Mouse (Mus musculus) intestine, postnatal 0 days (tissue): ENCODE measurements at regions not wholly inside any gene's neighbourhood (a gene's known extent, or its start where the extent isn't known, plus 50 kb on each side); places are given as distances from the start of the nearest gene placed in this dataset.
A peak's percentile ranks its signal among the peaks of the same experiment; 100 is the strongest.

Source experiments
- ATAC-seq: fragments of 200-750 bp; cut with Nextera tagmentation; 2 replicates; pipeline ENCODE4 v1.8.0; 2017; ENCODE audit warnings: mild to moderate bottlenecking, moderate TSS enrichment, moderate library complexity
- H3K27ac ChIP-seq: fragments of 300-500 bp; sonication (generic); 2 replicates; pipeline ENCODE4 v1.5.1; 2014; ENCODE audit warnings: mild to moderate bottlenecking, low read depth, low read length, moderate library complexity
- H3K27me3 ChIP-seq: fragments of 300-500 bp; sonication (generic); replicated peaks from 2 replicates; pipeline ENCODE4 v1.6.1; 2014; ENCODE audit warnings: low read length, mixed read lengths; ENCODE audit not compliant: control insufficient read depth, insufficient read depth
- H3K36me3 ChIP-seq: fragments of 300-500 bp; sonication (generic); 2 replicates; pipeline ENCODE4 v1.6.1; 2014; ENCODE audit warnings: mild to moderate bottlenecking, moderate library complexity; ENCODE audit not compliant: control insufficient read depth, insufficient read depth
- H3K4me1 ChIP-seq: fragments of 300-500 bp; sonication (generic); replicated peaks from 2 replicates; pipeline ENCODE4 v1.6.1; 2014; ENCODE audit warnings: antibody characterized with exemption, low read length, mixed read lengths; ENCODE audit not compliant: control insufficient read depth, insufficient read depth
- H3K4me2 ChIP-seq: fragments of 300-500 bp; sonication (generic); replicated peaks from 2 replicates; pipeline ENCODE4 v1.6.1; 2014; ENCODE audit warnings: low read depth, mild to moderate bottlenecking, moderate library complexity
- H3K4me3 ChIP-seq: fragments of 300-500 bp; sonication (generic); 2 replicates; pipeline ENCODE4 v1.5.1; 2014; ENCODE audit warnings: low read depth, low read length
- H3K9ac ChIP-seq: fragments of 300-500 bp; sonication (generic); 2 replicates; pipeline ENCODE4 v1.6.1; 2014; ENCODE audit warnings: mild to moderate bottlenecking, low read depth, low read length
- H3K9me3 ChIP-seq: fragments of 300-500 bp; sonication (generic); 2 replicates; pipeline ENCODE4 v1.6.1; 2016; ENCODE audit warnings: mixed run types; ENCODE audit not compliant: control insufficient read depth
- CTCF ChIP-seq: sonication (generic); IDR thresholded peaks from 2 replicates; pipeline ENCODE4 v1.5.1; 2016; ENCODE audit warnings: low read depth, mild to moderate bottlenecking, control low read depth, antibody characterized with exemption, moderate library complexity
- WGBS: fragments of 180-500 bp; shearing (Covaris S2); extraction: QIAGEN DNeasy Blood & Tissue Kit; methylation state at CpG from one replicate; pipeline ENCODE4 v1.1.7; 2014; 5-methylcytosine and 5-hydroxymethylcytosine counted together

DNA sequence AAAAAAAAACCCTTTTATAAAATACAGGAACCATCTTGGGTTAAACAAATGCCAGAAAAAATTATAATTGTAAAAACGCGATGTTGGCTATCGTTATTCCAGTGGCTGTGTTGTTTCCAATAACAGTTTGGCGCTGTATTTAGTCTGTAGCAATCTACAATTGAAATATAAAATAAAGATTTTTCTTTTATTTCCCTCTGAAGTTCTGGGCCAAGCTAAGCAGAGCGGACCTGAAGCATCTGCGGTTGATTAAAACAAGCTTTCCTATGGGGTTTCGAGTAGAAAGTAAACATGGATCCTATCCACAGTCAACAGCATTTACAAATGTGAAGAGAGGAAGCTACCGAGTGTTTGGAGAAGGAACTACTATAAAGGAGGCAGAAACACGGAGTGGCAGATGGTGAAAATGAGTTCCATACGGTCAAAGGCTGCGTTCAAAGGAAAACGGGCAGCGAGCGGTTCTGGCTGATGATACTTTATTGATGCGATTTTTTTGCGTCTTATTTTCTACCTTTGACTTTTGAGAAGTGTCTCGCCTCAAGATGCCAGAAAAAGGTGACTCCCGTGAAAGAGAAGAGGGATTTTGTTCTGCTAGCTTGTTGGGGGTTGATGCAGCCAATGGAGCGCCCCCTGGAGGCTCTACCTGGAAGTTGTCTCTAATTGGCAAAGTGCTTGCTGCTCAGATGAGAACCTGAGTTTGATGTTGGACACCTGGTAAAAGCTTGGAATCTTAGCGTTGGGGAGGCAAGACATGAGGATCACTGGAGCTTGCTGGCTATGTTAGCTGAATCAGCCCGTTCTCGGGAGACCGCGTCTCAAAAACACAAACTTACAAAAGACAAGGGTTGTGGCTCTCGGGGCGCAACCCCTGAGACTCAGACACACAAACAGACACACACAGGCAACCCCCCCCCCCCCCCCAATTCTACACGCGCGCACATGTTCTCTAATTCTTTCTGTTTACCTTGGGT, 96.7 kb upstream of the Psmd7 start:
- Histone ChIP-seq H3K4me1 (no peaks in the 10 kb centered on the region), H3K27ac (no peak overlapping the region), H3K9ac (no peak overlapping the region), H3K9me3 (no peaks in the 10 kb centered on the region), H3K36me3 (no peaks in the 10 kb centered on the region), H3K4me2 (no peak overlapping the region; the same call in 1 of the 2 replicates), H3K27me3 (no peaks in the 10 kb centered on the region), H3K4me3 (no peak overlapping the region)
- WGBS, result 56% methylated on average over 29 of the region's 29 CpGs
- ATAC-seq, result no peak
- TF ChIP-seq CTCF, result peak; percentile 67

DNA sequence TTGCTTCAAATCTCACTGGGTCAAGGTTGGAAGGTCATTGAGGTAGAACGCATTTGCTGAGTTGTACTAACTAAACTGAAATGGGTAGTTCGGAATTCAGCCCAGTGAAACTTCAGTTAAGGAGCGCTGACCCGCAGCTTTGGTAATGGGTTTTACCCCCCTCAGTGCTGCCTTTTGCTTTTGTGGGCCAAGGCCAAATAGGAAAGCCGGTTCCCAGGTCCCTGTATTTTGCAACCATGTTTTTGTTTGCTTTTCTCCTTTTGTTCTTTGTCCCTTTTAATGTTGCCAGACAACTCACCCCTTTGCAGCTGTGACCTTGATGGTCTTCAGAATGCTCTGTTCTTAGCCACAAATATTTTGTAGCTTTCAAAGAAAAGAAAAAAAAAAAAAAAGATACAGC, 98.7 kb upstream of the Psmd7 start:
- Histone ChIP-seq H3K4me1 (no peaks in the 10 kb centered on the region), H3K4me3 (no peak overlapping the region), H3K27ac (no peak overlapping the region), H3K4me2 (no peak overlapping the region), H3K27me3 (no peaks in the 10 kb centered on the region), H3K9ac (no peak overlapping the region), H3K36me3 (no peaks in the 10 kb centered on the region), H3K9me3 (no peaks in the 10 kb centered on the region)
- TF ChIP-seq CTCF, result no peak
- ATAC-seq, result no peak
- 80% methylated on average over 5 of the region's 5 CpGs for WGBS

DNA sequence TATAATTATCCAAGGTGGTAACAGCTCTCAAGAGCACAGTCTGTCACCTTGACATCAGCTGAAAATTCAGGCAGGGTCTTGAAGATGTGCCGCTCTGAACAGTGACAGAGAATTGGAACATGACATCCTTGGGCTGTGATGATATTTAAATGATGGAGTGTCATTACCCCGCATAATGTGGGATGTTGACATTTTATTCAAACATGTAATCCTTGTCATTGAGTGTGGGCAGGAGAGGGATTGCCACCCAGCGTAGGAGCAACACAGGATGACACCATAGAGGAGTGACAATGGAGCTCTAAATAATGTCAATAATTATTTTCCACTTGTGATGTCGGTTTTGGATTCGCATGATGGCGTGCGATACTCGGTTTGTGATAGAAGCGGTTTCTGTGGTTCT, 99.3 kb upstream of the Psmd7 start:
- H3K4me1 ChIP-seq, result no peaks in the 10 kb centered on the region
- no peak overlapping the region for H3K4me2 ChIP-seq
- H3K9me3 ChIP-seq, result no peaks in the 10 kb centered on the region
- 91% methylated on average over 9 of the region's 9 CpGs for WGBS
- ATAC-seq, result no peak
- no peak overlapping the region for H3K27ac ChIP-seq
- no peak for TF ChIP-seq CTCF
- H3K4me3 ChIP-seq, result no peak overlapping the region
- H3K36me3 ChIP-seq, result no peaks in the 10 kb centered on the region
- no peaks in the 10 kb centered on the region for H3K27me3 ChIP-seq
- H3K9ac ChIP-seq, result no peak overlapping the region

DNA sequence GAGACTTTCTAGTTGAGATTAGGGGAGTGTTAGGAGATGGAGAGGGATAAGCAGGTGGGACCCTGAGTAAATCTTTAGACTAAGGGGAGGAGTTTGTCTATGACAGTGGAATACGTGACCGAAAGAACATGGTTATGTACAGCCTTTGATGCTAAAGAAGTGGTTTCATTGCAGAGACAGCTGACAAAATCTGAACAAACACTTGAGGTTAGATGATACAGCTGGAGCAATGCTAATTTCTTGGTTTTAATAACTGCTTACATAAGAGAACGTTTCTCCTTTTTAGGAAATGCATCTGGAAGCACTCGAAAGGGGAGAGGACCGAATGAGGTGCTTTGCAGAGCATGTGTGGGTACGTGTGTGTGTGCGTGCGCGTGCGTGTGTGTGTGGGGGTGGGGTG, 100.8 kb upstream of the Psmd7 start:
- Histone ChIP-seq H3K4me2 (no peak overlapping the region), H3K27me3 (no peaks in the 10 kb centered on the region), H3K4me1 (no peaks in the 10 kb centered on the region), H3K9ac (no peak overlapping the region), H3K4me3 (no peak overlapping the region), H3K9me3 (no peaks in the 10 kb centered on the region), H3K27ac (no peak overlapping the region), H3K36me3 (no peaks in the 10 kb centered on the region)
- no peak for ATAC-seq
- TF ChIP-seq CTCF, result no peak
- WGBS, result 62% methylated on average over 10 of the region's 10 CpGs

DNA sequence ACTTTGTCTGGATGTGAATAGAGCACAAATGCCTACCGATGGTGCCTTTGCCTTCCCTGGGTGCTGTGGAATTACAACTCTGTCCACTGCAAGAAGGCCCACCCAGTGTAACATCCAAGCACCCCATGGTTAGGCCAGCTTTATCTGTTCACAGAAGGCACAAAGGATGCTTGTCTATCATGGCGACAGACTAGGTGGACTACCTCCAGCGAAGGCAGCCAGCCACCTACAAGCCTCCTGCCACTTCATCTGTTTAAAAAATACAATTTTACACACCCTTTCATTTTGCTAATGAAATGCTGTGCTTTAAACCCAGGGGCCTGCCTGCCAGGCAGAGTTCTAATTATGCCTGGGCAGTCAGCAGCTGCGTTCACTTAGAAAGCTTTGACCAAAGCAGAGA, 103.0 kb upstream of the Psmd7 start:
- Histone ChIP-seq H3K4me2 (no peak overlapping the region), H3K9ac (no peak overlapping the region), H3K27me3 (no peaks in the 10 kb centered on the region), H3K4me1 (no peaks in the 10 kb centered on the region), H3K36me3 (no peaks in the 10 kb centered on the region), H3K4me3 (no peak overlapping the region), H3K9me3 (no peaks in the 10 kb centered on the region), H3K27ac (no peak overlapping the region)
- ATAC-seq, result no peak
- 95% methylated on average over 4 of the region's 4 CpGs for WGBS
- TF ChIP-seq CTCF, result no peak

DNA sequence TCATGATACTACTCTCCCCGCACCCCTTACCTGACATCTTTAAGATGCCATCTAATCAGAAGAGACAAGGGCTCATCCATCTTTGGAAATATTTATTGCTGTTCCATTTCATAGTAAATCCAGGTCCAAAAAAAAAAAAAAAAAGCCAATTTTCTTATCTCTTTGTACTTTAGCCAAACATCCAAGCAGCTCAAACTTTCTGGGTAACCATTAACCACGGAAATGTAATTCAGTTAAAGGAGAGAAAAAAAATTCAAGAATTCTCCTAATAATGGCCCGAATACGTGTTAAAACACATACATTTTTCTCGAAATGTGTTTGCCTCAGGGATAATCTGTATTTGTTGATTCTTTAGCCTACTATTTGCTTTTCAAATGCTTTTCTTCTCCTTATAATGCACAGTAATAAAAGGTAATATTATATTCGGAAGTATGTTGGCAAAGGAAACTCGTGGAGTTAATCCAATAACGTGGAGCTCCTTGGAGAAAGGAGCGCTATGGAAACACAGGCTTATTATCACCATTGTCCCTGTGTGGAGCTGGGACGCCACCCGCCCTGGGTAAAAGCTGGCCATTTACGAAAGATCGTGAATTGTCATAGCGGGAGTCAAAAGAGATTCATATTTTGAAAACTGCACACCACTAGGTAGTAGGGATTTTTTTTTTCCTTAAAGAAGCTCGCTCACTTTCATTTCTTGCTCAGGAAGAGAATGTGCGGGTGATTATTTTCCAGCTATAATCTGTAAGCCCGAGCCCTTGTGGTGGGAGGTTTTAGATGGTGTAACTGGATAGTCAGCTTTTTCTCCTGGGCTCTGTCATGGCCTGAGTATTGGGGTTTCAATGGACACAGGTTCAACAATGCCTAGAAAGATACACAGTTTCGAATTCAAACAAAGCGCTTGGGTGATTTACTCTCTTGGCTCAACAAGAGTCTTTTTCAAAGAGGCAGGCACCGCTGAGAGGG, 108.4 kb upstream of the Psmd7 start:
- peak; percentile 43; the same call in 1 of the 2 replicates for ATAC-seq
- Histone ChIP-seq H3K4me1 (0 out of 2 replicates have a peak, but pooled peaks cover 2% of the 10 kb centered on the region), H3K4me3 (peak overlapping the region; percentile 32), H3K36me3 (no peaks in the 10 kb centered on the region), H3K9ac (no peak overlapping the region), H3K4me2 (peak overlapping the region; percentile 58), H3K27me3 (no peaks in the 10 kb centered on the region), H3K27ac (no peak overlapping the region), H3K9me3 (no peaks in the 10 kb centered on the region)
- 41% methylated on average over 20 of the region's 20 CpGs for WGBS
- no peak for TF ChIP-seq CTCF
